Mouse (Mus musculus): ENCODE results near the gene Nubp2.

Gene Nubp2

DNA sequence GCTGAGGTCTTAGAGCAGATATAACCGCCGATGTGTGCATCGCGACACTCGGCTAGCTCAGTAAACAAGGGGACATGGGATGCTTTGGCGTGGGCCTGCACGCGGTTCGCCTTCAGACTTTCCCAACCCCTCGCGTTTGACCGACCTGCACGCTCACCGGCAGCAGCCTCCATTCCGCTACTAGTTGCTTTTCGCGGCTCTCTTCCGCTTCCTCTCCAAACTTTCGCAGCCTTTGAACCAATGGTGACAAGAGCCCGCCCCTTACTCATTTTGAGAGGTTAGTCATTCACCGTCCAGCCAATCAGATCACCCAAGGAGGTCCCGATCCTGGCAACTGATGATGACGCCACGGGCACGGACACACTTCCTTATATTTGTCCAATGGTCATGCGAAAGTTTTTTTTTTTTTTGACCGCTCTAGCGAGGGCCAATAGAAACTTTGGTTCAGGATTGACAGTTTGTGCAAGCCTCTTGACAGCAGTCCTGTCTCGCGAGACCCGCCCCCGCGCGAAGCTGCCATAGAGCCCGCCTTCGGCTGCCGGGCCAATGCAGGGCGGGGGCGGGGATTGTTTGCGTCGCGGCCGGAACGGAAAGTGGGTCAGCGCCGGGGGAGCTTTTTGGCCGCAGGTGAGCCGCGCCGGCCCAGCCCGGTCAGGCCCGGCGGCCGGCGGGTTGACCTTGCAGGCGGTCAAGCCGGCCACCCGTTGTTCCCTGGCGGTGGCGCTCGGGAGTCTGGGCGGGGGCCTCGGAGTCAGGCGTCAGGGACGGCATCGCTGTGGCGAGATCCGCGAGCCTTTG is at the start of gene Nubp2, which contains the start of gene Spsb3:
Gene Nubp2 (minus strand): TSS at position 216 of the 798 bp plus-strand sequence.
Gene Spsb3 (plus strand): TSS at position 510 of the 798 bp plus-strand sequence.
- peak; percentile 93 for DNase-seq (ENCODE audit: low spot score)

DNA sequence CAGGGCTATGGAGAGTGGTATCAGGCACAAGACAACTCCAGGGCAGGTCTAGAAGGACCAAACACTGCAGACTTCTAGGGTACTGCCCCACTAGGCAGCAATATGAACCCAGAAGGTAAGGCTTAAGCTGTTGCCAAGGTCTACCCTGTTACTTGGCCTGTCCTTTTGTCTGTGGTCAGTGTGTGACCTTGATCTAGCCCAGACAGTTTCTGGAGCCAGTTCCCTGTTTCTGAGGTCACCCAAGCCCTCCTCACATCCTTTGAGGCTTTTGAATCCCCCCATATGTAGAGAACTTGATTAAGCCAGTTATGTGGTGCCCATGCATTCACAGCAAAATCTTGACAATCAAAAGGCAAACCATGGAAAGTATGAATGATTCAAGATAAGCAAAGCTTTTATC is 49.5 kb upstream of the Nubp2 start:
- no peak for DNase-seq (ENCODE audit: low spot score)

DNA sequence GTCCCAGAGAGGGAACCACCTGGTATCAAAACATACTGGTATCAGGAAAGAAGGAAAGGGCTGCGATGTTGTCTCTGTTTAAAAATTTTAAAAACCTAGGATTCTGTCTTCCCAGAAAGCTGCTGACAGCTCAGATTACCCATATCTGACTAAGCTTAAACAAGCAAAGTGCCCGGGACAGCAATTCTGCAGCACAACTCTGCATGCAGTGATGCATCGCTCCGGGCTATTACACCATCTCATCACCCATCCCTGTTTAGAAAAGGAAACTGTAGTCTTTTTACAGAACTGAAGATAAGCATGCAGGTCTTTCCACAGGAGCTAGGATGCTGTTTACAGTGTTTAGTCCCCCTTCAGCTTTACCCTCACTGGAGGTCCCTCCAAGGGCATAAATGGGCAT is 48.8 kb upstream of the Nubp2 start:
- DNase-seq (ENCODE audit: low spot score) = no peak

DNA sequence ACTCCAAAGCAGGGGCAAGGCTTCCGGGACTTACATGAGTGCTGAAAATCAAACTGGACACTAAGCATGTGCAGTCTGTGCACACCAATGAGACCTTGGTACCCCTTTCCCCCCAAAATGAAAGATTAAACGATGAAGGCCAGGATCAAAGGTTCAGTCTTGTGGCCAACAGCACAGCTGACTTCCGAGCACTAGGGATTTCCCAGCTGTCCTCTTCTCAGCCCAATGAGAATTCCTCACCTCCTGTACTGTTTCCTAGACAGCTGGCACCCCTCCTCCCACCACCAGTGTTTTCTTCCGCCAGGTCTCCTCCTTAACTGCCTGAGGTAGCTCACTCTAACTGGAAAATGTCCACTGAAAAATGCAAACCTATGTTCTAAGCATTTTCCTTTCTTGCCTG is 47.0 kb upstream of the Nubp2 start:
- DNase-seq (ENCODE audit: low spot score) = no peak

DNA sequence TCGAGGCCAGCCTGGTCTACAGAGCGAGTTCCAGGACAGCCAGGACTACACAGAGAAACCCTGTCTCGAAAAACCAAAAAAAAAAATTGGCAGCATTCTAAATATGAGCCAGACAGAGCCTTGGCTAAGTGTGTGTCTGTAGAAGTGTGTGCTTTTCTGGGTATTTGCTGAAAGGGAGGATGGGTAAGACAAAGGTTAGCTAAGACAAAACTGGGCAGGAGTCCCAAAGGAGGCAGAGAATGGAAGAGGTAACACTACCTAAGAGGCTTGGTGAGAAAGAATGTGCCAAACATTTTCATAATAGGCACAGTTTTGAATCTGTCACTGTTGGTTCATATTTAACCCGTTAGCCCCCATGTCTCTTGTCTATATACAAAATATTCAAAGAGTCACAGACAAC is 46.3 kb upstream of the Nubp2 start:
- DNase-seq (ENCODE audit: low spot score) = no peak

DNA sequence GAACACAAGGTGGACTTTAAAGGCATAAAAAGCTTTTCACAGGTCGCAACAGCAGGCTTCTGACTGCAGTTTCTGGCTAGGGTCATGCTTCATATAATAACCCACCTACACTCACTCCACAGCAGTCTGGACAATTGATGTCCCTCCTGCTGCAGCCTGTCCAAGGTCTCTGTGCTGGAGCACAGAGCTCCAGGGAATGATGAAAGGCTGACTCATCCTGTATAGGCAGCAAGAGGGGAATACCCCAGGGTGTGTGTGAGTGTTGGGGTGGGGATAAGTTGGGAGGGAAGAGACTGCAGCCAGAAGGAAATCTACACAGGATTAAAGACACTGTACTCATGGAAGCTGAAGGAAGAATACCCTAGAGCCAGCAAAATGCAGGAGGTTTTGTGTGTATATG is 43.4 kb upstream of the Nubp2 start:
- DNase-seq (ENCODE audit: low spot score) = no peak

DNA sequence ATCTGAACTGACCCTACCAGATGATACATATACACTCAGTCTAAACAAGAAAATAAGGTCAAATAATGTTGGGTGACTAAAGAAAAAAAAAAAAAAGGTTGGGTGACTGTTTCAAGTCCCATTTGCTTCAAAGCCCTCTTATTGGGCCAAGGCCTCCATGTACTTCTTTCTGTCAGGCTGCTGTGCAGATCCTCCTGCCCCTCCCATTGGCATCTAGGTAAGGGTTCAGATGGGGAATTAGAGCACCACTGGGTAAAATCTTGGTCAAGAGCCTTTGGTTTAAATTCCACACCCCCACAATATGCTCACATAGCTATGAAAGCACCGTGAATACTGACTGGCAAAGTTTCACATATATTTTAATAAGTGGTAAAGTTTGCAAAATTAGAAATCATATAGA is 37.1 kb upstream of the Nubp2 start:
- no peak for DNase-seq (ENCODE audit: low spot score)

DNA sequence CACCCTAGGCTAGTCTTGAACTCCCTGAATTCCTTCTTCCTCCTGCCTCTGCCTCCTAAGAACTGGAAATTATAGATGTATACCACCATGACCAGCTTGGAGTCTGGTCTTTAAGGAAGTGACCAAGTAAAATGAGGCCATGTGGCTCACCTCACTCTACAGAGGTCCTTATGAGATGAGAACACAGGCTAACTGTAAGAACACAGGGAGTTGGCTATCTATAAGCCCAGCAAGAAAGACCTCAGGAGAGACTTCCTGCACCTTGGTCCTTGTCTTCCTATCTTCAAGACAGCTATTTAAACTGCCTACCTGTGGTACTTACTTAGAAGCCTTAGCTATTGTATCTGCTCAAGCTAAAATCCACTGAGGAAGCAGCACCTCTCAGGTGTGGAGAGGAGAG is 27.8 kb upstream of the Nubp2 start:
- DNase-seq (ENCODE audit: low spot score) = no peak

DNA sequence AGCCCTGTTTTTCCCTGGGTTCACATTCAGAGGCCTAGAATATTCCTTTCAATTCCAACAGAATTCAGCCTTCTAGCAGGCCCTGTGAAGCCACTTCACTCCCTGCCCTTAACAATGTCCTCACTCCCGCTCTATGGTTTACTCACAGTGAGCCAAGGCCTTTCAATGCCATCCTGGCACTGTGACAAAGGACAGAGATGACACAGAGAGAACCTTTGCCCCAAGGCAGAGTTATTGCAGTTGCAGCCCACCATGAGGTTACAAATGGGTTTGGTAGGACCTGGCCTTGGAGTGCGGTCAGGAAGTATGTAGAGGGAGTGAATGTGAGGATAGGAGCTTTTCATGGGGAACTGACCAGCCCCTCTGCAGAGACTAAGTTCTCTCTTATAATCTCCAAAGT is 21.4 kb upstream of the Nubp2 start:
- no peak for DNase-seq (ENCODE audit: low spot score)

DNA sequence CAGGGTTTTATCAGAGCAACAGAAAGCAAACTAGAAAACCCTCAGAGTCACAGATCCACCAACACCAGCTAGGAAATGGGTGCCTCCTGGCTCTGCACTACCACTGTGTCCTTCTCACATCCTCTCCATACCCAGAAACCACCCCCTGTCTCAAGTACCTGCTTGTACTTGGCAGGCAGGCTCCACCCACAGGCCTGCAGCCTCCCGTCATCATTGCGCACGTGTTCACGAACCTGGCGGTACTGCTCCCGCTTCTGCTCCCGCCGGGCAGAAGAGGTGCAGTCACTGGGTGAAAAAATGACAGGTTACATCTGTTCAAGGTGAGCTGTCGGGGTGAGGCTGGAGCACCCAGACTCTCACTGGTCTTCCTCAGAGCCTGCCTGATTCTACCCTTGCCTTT is 17.6 kb upstream of the Nubp2 start:
- no peak for DNase-seq (ENCODE audit: low spot score)

DNA sequence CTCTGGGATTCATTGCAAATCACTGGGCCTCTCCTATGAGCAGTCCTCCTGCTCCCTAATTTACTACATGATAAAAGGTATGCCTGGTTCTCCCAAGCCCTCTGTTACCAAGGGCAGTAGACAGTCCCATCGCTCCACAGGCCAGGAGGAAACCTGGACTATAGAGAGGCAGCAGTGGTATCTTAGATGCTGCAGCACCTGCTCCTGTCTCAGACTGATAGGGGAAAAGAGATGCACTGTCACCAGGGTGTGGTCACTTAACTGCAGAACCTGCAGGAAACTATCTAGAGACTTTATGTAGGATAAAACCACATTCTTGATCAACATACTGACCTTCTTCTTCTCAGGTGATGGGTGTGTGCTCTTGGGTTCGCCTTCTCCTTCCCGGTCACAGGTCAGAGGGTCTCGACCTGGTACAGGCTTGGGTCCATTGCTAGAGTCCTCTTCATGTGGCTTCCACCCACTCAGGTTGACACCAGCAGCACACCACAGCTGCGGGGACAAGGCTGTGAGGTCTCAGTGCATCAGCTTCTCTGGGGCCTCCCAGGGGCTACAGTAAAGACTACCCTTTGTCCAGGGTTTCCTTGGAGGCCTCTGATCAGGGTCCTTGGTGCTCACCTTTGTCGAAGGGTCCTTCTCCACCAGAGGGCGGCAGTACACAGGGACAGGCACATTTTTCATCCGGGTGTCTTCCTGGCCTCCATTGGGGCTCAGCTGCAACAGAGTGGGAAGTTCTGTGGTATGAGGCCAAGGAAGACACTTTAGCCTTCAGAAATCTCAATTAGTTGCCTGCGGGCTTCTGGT is 16.7 kb upstream of the Nubp2 start:
- DNase-seq (ENCODE audit: low spot score) = peak; percentile 72

DNA sequence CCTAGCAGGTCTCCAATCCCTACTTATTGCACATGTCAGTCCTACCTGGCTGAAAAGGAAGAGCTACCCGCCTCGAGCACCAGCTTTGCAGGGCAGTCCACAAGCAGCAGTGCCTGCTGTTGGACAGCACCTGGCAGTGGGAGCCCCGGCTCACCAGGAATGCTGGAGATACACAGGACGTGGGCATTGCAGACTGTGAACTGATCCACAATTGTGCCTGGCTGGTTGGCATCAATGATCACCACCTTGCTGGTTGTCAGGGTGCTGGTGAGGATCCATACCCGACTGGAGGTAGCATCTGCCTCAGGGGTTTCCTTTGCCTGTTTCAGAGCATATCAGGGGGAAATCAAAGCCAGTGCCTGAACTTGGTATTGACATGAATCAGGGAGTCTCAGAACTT is 16.0 kb upstream of the Nubp2 start:
- DNase-seq (ENCODE audit: low spot score) = no peak

DNA sequence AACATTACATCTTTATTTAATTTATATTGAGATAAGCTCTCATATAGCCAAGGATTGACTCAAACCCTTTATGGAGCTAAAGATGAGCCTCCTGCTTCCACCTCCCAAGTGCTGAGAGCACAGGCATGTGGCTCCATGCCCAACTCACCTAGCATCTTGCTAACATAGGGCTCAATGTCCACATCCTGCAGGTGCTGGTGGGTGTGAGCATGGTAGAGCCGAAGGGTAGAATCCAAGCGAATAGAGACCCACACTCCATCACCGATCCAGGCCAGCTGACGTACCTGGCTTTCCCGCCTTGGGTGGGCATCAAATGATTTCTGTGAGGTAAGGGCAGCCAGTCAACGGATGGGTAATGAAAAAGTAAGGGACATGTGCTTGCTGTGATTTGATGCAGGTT is 13.9 kb upstream of the Nubp2 start:
- DNase-seq (ENCODE audit: low spot score) = no peak

DNA sequence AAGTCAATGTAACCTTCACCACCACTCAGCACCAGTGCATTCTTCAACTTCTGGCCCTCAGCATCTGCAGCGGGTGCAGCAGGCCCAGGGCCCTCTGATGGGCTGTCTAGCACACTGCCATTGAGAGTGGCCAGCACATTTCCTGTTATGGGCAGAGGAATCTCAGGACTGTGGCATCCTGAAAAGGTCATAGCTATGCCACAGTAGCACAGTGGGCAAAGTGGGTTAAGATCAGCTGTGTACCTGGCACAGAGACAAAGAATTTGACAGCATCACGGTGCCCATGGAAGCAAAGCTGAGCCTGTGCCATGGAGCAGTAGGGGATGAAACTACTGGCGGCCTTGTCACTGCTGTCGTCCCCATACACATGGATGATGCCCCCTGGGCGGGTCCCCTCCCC is 13.0 kb upstream of the Nubp2 start:
- no peak for DNase-seq (ENCODE audit: low spot score)

DNA sequence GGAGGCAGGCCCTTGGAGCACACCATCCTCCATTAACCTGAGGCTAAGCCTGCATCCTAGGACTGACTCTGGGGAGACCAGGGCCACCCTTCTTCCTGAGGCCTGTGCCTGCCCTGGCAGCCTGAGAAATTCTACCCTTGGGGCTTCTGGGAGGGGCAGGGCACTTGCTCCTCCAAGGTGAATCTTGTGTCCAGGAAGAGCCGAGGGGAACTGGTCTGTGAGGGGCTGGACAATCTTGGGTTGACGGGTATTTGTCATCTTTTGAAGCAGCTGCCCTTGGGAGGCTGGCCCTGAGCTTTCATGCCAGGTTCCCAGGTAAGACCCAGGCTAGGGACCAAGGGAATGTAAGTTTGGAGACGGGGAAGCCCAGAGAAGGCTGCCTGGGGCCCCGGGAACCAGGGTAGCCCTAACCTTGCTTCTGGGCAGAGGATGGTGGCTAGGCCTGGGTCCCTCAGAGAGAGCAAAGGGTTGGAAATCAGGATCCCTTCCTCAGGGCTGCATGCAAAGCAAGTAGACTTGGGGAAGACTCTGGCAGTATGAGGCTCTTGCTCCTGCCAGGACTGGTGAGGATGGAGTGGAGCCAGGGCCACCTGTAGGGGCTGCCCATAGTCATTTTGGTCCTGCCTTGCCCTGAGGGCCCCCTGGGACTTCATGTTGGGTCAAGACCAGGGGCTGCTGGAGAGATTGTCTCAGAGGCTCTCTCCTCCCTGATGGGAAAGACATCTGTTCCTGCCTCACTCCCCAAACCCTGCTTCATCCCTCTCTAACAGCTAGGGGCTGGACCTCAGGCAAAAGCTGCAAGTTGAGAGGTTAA is 12.1 kb upstream of the Nubp2 start:
- DNase-seq (ENCODE audit: low spot score) = no peak

DNA sequence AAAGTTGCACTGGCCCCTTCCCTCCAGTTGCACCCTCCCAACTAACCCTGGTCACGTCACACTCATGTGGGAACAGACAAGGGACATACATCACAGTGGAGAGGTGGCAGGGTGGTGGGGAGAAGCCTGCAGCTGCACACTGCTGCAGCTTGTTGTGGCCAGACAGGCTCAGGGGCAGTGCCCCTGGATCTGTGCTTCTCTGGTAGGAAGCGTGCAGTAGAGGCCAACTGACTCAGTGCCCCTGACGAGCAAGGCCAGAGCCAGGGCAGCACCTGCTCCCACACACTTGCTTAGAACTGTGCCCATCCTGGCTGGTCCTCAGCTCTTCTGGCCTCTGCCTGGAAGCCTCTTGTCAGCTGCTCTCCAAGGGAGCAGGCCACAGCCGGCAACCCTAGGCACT is 11.5 kb upstream of the Nubp2 start:
- no peak for DNase-seq (ENCODE audit: low spot score)

DNA sequence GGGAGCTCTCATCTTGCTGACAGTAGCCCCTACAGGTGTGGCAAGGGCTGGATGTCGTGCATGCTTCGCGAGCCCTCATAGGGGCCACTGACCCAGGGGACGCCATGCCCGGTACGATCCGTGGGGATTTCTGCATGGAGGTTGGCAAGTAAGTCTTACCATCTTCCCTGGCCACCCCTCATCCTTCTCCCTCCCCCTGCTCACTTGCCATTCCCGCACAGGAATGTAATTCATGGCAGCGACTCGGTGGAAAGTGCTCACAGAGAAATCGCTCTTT is 10.8 kb upstream of the Nubp2 start:
- DNase-seq (ENCODE audit: low spot score) = no peak

DNA sequence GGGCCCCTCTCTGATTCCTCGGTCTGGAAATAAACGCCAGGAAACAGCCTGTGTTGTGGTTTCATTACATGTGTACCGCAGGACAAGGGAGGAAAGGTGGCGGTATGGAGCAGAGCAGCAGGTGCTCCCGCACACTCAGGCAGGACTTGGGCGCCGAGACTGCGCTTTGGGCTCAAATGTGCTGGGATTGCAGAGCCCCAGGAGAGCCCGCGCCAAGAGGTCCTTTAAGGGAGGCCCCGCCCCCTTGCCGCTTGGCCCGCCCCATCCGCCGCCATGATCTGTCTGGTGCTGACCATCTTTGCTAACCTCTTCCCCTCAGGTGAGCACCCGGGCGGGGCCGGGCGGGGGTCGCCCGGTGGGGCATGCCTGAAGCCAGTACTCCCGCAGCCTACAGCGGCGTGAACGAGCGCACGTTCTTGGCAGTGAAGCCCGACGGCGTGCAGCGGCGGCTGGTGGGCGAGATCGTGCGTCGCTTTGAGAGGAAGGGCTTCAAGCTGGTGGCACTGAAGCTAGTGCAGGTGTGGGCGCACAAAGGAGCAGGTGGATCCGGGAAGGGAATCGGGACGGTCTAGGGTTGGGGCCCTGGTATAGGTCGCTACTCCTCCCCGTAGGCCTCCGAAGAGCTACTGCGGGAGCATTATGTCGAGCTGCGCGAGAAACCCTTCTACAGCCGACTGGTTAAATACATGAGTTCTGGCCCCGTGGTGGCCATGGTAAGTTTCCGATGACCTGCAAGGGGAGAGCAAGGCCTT is 10.3 kb upstream of the Nubp2 start, which contains the start of gene Nme3:
Gene Nme3 (plus strand): TSS at position 260 of the 752 bp plus-strand sequence.
- peak; percentile 63 for DNase-seq (ENCODE audit: low spot score)

DNA sequence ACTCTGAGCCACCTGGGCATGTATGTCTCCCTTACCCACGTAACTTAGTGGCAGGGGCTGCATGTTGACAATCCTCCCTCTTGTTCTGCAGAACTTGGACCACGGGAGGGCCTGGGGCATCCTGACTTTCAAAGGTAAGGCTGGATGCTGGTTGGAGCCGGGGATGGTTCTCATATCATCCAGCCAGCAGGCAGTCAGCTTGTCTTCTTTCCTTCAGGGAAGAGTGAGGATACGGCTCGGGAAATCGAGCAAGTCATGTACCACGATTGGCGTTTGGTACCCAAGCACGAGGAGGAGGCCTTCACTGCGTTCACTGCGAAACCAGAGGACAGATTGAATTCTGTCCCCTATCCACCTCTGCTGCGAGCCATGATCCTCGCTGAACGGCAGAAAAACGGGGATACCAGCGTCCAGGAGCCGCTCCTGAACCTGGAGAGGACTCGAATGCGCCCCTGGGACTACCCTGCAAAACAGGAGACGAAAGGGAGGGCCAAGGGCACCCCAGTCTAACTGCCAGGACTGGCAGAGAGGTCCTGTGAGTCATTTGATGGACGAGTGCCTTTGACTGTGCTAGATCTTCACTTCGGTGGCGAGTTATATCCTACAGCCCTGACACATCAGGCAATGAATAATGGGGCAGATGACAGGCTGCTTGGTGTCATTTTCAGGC is 9.6 kb upstream of the Nubp2 start:
- no peak for DNase-seq (ENCODE audit: low spot score)

DNA sequence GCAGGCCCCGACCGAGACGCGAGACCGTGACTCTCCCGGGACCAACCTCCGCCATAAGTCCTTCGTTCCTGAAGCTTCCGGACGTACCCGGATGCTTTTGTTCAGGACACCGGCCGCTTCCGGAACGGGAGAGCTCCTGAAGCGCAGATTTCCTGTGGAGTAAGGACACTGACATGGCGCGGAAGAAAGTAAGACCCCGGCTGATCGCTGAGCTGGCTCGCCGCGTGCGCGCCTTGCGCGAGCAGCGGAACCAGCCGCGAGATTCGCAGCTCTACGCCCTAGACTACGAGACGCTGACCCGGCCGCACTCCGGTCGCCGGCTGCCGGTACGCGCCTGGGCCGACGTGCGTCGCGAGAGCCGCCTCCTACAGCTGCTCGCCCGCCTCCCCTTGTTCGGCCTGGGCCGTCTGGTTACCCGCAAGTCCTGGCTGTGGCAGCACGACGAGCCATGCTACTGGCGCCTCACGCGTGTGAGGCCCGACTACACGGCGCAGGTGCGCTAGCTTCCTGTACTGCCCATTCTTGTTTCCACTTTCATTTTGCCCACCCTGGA is 8.9 kb upstream of the Nubp2 start, which contains the start of the genes Eme2 and Mrps34:
Gene Eme2 (minus strand): TSS at position 93 of the 553 bp plus-strand sequence.
Gene Mrps34 (plus strand): TSS at position 122 of the 553 bp plus-strand sequence.
- peak; percentile 64 for DNase-seq (ENCODE audit: low spot score)
